Mouse (Mus musculus): ENCODE measurements at regions not wholly inside any gene's neighbourhood (a gene's known extent, or its start where the extent isn't known, plus 50 kb on each side); places are given as distances from the start of the nearest gene placed in this dataset.

GRCm38 (mm10) chr2:106383415-106384285, 309.4 kb upstream of the Mpped2 start:
- Histone ChIP-seq H3K9me3 (replicated peaks) (peaks cover 19% of the 10 kb centered on the region), H3K4me3 (ENCODE audit: low read depth, low read length) (no peak overlapping the region)
- TF ChIP-seq GATA2 (IDR thresholded peaks at IDR 0.05; ENCODE audit: borderline replicate concordance, low read depth, low read length) = no peak
- TF ChIP-seq TAL1 (conservative IDR thresholded peaks at IDR 0.05; ENCODE audit: low read depth, low read length) = no peak
- no peak for TF ChIP-seq POLR2AphosphoS5 (IDR thresholded peaks at IDR 0.05; ENCODE audit: insufficient replicate concordance, low read depth, low read length)
- no peak for TF ChIP-seq GATA1 (IDR thresholded peaks at IDR 0.05; ENCODE audit: borderline replicate concordance, low read length)
- TF ChIP-seq CTCF (IDR thresholded peaks at IDR 0.05; ENCODE audit: low read depth, low read length) = no peak

GRCm38 (mm10) chr2:106384286-106384595, 308.8 kb upstream of the Mpped2 start:
- H3K27me3 ChIP-seq (ENCODE audit: insufficient read depth, low read length) = no peaks in the 10 kb centered on the region
- ATAC-seq (ENCODE audit: extremely low read depth, insufficient number of reproducible peaks, low FRiP score, poor library complexity, severe bottlenecking) (no peak), DNase-seq (ENCODE audit: low spot score) (no peak)
- no peaks in the 10 kb centered on the region for H3K36me3 ChIP-seq (replicated peaks)
- TF ChIP-seq GATA2 (IDR thresholded peaks at IDR 0.05; ENCODE audit: borderline replicate concordance, low read depth, low read length) = no peak
- TF ChIP-seq POLR2AphosphoS5 (IDR thresholded peaks at IDR 0.05; ENCODE audit: insufficient replicate concordance, low read depth, low read length) = no peak
- TF ChIP-seq GATA1 (IDR thresholded peaks at IDR 0.05; ENCODE audit: borderline replicate concordance, low read length) = no peak
- no peak for TF ChIP-seq TAL1 (conservative IDR thresholded peaks at IDR 0.05; ENCODE audit: low read depth, low read length)
- no peak for TF ChIP-seq CTCF (IDR thresholded peaks at IDR 0.05; ENCODE audit: low read depth, low read length)
- H3K4me3 ChIP-seq (ENCODE audit: low read depth, low read length) = no peak overlapping the region
- peaks cover 19% of the 10 kb centered on the region for H3K9me3 ChIP-seq (replicated peaks)
- H3K4me1 ChIP-seq (ENCODE audit: insufficient read depth, low read depth, low read length) = no peaks in the 10 kb centered on the region

More at GRCm38 (mm10) chr2:106383415-106384285, 309.4 kb upstream of the Mpped2 start:
- ATAC-seq (ENCODE audit: extremely low read depth, insufficient number of reproducible peaks, low FRiP score, poor library complexity, severe bottlenecking) = no peak
- Histone ChIP-seq H3K27me3 (ENCODE audit: insufficient read depth, low read length) (no peaks in the 10 kb centered on the region), H3K36me3 (replicated peaks) (no peaks in the 10 kb centered on the region), H3K4me1 (ENCODE audit: insufficient read depth, low read depth, low read length) (no peaks in the 10 kb centered on the region)
- DNase-seq (ENCODE audit: low spot score) = no peak

GRCm38 (mm10) chr2:106384842-106385241, 308.2 kb upstream of the Mpped2 start:
- ATAC-seq (ENCODE audit: extremely low read depth, insufficient number of reproducible peaks, low FRiP score, poor library complexity, severe bottlenecking) = no peak
- TF ChIP-seq GATA2 (IDR thresholded peaks at IDR 0.05; ENCODE audit: borderline replicate concordance, low read depth, low read length) = no peak
- TF ChIP-seq TAL1 (conservative IDR thresholded peaks at IDR 0.05; ENCODE audit: low read depth, low read length) = no peak
- TF ChIP-seq CTCF (IDR thresholded peaks at IDR 0.05; ENCODE audit: low read depth, low read length) = no peak
- TF ChIP-seq POLR2AphosphoS5 (IDR thresholded peaks at IDR 0.05; ENCODE audit: insufficient replicate concordance, low read depth, low read length) = no peak
- no peak for TF ChIP-seq GATA1 (IDR thresholded peaks at IDR 0.05; ENCODE audit: borderline replicate concordance, low read length)

DNA sequence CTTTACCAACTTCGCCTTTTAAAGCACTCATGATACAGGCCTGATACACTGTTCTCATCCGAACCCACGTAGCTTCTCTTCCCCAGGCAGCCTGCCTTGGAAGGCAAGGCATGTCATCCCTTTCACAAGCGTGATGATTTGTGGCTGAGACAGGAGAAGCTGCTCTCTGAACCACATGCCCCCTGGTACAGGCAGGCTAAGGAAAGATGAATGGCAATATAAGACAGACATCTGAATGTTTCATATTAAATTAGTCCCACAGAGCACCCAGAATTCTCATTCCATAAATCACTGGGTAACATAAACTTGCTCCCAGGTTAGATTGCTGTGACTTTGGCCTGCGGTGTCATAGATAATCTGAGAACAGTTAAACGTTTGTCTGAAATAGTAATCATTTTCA, 280.9 kb upstream of the Mpped2 start:
- no peak for TF ChIP-seq POLR2AphosphoS5 (IDR thresholded peaks at IDR 0.05; ENCODE audit: insufficient replicate concordance, low read depth, low read length)
- no peak for TF ChIP-seq CTCF (IDR thresholded peaks at IDR 0.05; ENCODE audit: low read depth, low read length)
- no peak for TF ChIP-seq TAL1 (conservative IDR thresholded peaks at IDR 0.05; ENCODE audit: low read depth, low read length)
- TF ChIP-seq GATA1 (IDR thresholded peaks at IDR 0.05; ENCODE audit: borderline replicate concordance, low read length) = no peak
- TF ChIP-seq GATA2 (IDR thresholded peaks at IDR 0.05; ENCODE audit: borderline replicate concordance, low read depth, low read length) = no peak
- DNase-seq (ENCODE audit: low spot score) (no peak), ATAC-seq (ENCODE audit: extremely low read depth, insufficient number of reproducible peaks, low FRiP score, poor library complexity, severe bottlenecking) (no peak)
- Histone ChIP-seq H3K36me3 (replicated peaks) (no peaks in the 10 kb centered on the region), H3K9me3 (replicated peaks) (peaks cover 27% of the 10 kb centered on the region), H3K4me3 (ENCODE audit: low read depth, low read length) (no peak overlapping the region), H3K27me3 (ENCODE audit: insufficient read depth, low read length) (no peaks in the 10 kb centered on the region), H3K4me1 (ENCODE audit: insufficient read depth, low read depth, low read length) (no peaks in the 10 kb centered on the region)

More at GRCm38 (mm10) chr2:106384842-106385241, 308.2 kb upstream of the Mpped2 start:
- Histone ChIP-seq H3K4me3 (ENCODE audit: low read depth, low read length) (no peak overlapping the region), H3K9me3 (replicated peaks) (peaks cover 19% of the 10 kb centered on the region), H3K4me1 (ENCODE audit: insufficient read depth, low read depth, low read length) (no peaks in the 10 kb centered on the region), H3K36me3 (replicated peaks) (no peaks in the 10 kb centered on the region), H3K27me3 (ENCODE audit: insufficient read depth, low read length) (no peaks in the 10 kb centered on the region)
- no peak for DNase-seq (ENCODE audit: low spot score)

DNA sequence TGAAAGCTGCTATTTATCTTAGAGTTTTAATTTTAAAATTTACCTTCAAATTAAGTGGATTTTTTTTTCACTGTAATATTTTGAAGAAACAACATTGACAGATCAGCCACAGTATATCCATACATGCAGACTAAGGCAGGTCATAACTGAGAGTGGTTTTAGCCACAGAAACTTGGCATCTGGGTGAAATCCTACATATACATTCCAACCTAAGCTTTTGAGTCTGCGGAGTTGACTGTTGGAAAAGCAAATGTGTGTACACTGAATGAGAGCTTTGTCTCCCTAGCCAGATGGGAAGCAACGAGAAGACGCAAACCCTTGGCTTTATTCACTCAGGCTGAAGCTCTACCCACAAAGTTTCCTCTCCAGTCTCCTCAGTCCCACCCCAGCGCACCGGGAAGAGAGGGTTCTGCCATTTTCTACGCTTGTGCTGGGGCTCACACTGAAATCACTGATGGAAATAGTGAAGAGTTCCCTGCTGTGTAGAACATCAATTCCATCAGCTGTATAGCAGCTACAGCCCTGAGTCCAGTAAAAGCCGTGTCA, 277.5 kb upstream of the Mpped2 start:
- H3K4me3 ChIP-seq (ENCODE audit: low read depth, low read length) = no peak overlapping the region
- peaks cover 29% of the 10 kb centered on the region for H3K9me3 ChIP-seq (replicated peaks)
- DNase-seq (ENCODE audit: low spot score) (no peak), ATAC-seq (ENCODE audit: extremely low read depth, insufficient number of reproducible peaks, low FRiP score, poor library complexity, severe bottlenecking) (no peak)
- no peaks in the 10 kb centered on the region for H3K27me3 ChIP-seq (ENCODE audit: insufficient read depth, low read length)
- H3K36me3 ChIP-seq (replicated peaks) = no peaks in the 10 kb centered on the region
- no peak for TF ChIP-seq GATA2 (IDR thresholded peaks at IDR 0.05; ENCODE audit: borderline replicate concordance, low read depth, low read length)
- H3K4me1 ChIP-seq (ENCODE audit: insufficient read depth, low read depth, low read length) = no peaks in the 10 kb centered on the region

DNA sequence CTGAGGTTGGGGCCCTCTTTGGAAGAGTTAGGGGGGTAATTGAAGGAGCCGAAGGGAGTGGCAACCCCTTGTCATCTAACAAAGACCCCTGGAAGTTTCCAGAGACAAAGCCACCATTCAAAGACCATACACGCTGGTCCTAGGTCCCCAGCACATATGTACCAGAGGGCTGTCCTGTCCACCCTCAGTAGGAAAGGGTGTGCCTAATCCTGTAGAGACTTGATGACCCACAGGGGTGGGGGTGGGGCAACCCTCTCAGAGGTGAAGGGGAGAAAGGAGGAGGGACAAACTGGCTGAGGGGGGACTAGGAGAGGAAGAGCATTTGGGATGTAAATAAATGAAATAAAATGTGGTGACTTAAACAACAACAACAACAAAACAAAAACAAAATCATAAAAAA, 274.9 kb upstream of the Mpped2 start:
- ATAC-seq (ENCODE audit: extremely low read depth, insufficient number of reproducible peaks, low FRiP score, poor library complexity, severe bottlenecking) (no peak), DNase-seq (ENCODE audit: low spot score) (no peak)
- Histone ChIP-seq H3K9me3 (replicated peaks) (peaks cover 20% of the 10 kb centered on the region), H3K27me3 (ENCODE audit: insufficient read depth, low read length) (no peaks in the 10 kb centered on the region), H3K4me3 (ENCODE audit: low read depth, low read length) (no peak overlapping the region), H3K36me3 (replicated peaks) (no peaks in the 10 kb centered on the region), H3K4me1 (ENCODE audit: insufficient read depth, low read depth, low read length) (no peaks in the 10 kb centered on the region)
- no peak for TF ChIP-seq TAL1 (conservative IDR thresholded peaks at IDR 0.05; ENCODE audit: low read depth, low read length)
- TF ChIP-seq POLR2AphosphoS5 (IDR thresholded peaks at IDR 0.05; ENCODE audit: insufficient replicate concordance, low read depth, low read length) = no peak
- no peak for TF ChIP-seq GATA2 (IDR thresholded peaks at IDR 0.05; ENCODE audit: borderline replicate concordance, low read depth, low read length)
- no peak for TF ChIP-seq CTCF (IDR thresholded peaks at IDR 0.05; ENCODE audit: low read depth, low read length)
- TF ChIP-seq GATA1 (IDR thresholded peaks at IDR 0.05; ENCODE audit: borderline replicate concordance, low read length) = no peak

All from G1E (cell line).